Mouse (Mus musculus) Muller cell, postnatal 12 days (primary cell): ENCODE measurements around the gene Cphx3.
"Not testable (repeated sequence)": the region's sequence is repeated elsewhere in the genome, so short reads cannot be mapped to it uniquely, and the experiment has no call there.

ENCODE experiments used
- DNase-seq: peaks from one replicate; pipeline ENCODE4 v3.0.0-alpha.2; 2015; ENCODE audit errors: inconsistent ontology term

Gene Cphx3

GRCm38 (mm10) chr14:26173955-26174354 lies 91.9 kb downstream of the Cphx3 start:
- DNase-seq, result not testable (repeated sequence)

GRCm38 (mm10) chr14:26175028-26175427 lies 92.9 kb downstream of the Cphx3 start:
- DNase-seq, result not testable (repeated sequence)

GRCm38 (mm10) chr14:26181660-26182059 lies 99.6 kb downstream of the Cphx3 start:
- not testable (repeated sequence) for DNase-seq

GRCm38 (mm10) chr14:26182380-26182779 lies 100.3 kb downstream of the Cphx3 start, which contains the start of gene Plac9b:
Gene Plac9b (minus strand): TSS chr14:26182480.
- not testable (repeated sequence) for DNase-seq

- not testable (repeated sequence) for DNase-seq
Measured at GRCm38 (mm10) chr14:26186638-26187037, 104.5 kb downstream of the Cphx3 start.

GRCm38 (mm10) chr14:26188361-26188760 lies 106.3 kb downstream of the Cphx3 start:
- DNase-seq, result not testable (repeated sequence)

GRCm38 (mm10) chr14:26197851-26198250 lies 115.8 kb downstream of the Cphx3 start:
- DNase-seq, result not testable (repeated sequence)

- DNase-seq, result not testable (repeated sequence)
Measured at GRCm38 (mm10) chr14:26206197-26206925, 124.3 kb downstream of the Cphx3 start.

GRCm38 (mm10) chr14:26206926-26207247 lies 124.8 kb downstream of the Cphx3 start, which contains the start of gene Tmem254b:
Gene Tmem254b (minus strand): TSS chr14:26207041.
- DNase-seq, result not testable (repeated sequence)

- not testable (repeated sequence) for DNase-seq
Measured at GRCm38 (mm10) chr14:26216233-26217000, 134.3 kb downstream of the Cphx3 start.

GRCm38 (mm10) chr14:26237183-26237582 lies 155.1 kb downstream of the Cphx3 start:
- not testable (repeated sequence) for DNase-seq

- DNase-seq, result not testable (repeated sequence)
Measured at GRCm38 (mm10) chr14:26257756-26258617, 175.9 kb downstream of the Cphx3 start, which contains the start of gene Duxbl3. Gene Duxbl3 (plus strand): TSS chr14:26257962.

GRCm38 (mm10) chr14:26258729-26259128 lies 176.6 kb downstream of the Cphx3 start:
- DNase-seq, result not testable (repeated sequence)
